Mouse (Mus musculus): ENCODE data around the gene Ctsz.

GRCm38 (mm10) chr2:174442460-174442859 is 3.6 kb upstream of the Ctsz start:
- TF ChIP-seq POLR2A (IDR thresholded peaks at IDR 0.05; ENCODE audit: borderline replicate concordance, control insufficient read depth, low read depth, low read length) (no peak), CTCF (IDR thresholded peaks at IDR 0.05; ENCODE audit: control insufficient read depth, insufficient read depth, low read length) (no peak)
